Mouse (Mus musculus): ENCODE data around the gene Zap70.

The Zap70 gene

DNA sequence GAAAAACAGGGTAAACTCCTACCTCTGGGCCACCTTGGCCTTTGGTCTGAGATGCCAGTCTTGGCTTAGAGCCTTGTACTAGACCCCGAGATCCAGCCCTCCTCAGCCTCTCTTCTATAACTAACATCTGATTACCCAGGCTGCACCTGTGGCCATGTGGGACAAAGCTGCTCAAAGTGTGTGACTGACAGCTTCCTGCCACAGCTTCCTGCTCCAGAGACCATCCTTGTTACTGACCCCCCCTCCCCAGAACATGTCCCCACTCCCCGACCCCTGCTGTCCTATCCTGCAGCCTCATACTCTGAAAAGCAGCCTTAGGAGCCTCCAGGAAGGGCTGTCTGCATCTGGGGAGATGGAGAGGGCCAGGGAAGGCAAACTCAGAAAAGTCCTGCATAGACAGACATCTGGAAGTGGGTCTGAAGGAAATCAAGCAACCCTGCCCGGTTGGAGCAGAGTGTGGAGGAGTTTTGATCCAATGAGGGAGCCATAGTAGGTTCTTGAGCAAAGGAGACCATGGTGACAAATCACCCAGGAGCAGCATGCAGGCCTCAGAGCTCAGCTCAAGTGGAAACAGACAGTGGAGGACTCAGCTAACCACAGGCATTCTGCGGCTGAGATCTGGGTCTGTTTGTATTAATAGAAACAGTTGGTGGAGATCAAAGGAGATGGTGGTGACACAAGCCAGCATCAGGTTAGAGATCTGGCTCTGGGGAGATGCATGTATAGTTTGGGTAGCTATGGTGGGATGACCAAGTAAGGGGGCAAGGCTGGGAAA, 5.0 kb downstream of the Zap70 start:
- no peaks in the 10 kb centered on the region for H3K36me3 ChIP-seq (ENCODE audit: insufficient read depth, low read length)
- TF ChIP-seq NANOG (IDR thresholded peaks at IDR 0.05; ENCODE audit: borderline replicate concordance, low read length) (no peak), POU5F1 (IDR thresholded peaks at IDR 0.05; ENCODE audit: borderline replicate concordance, low read length) (no peak), CTCF (conservative IDR thresholded peaks at IDR 0.05; ENCODE audit: low read length) (no peak)
- peaks cover 53% of the 10 kb centered on the region for H3K4me1 ChIP-seq (replicated peaks; ENCODE audit: low read depth, low read length)
- no peaks in the 10 kb centered on the region for H3K9me3 ChIP-seq (ENCODE audit: low read length)
- H3K4me3 ChIP-seq (replicated peaks; ENCODE audit: low read length): no peak overlapping the region
- H3K27me3 ChIP-seq (ENCODE audit: insufficient read depth, low read length): peaks cover 45% of the 10 kb centered on the region

DNA sequence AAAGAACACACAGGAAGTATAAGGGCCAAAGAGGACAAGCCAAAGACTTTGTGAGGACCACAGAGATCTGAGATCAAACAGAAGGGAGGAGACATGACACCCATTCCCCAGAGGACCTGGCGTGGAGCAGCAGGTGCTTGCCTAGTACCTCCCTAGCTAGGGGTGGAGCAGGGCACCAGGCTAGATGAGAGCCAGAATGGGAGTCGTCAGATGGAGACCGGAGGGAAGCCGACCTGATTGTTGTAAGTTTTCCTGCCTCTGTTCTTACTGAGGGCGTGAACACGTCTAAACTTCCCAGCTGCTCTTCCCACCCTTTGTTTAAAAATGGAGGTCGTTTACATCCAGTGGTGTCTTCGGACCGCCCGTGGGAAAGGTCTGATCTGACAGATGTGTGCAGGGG, 5.7 kb downstream of the Zap70 start:
- Histone ChIP-seq H3K4me3 (replicated peaks; ENCODE audit: low read length) (no peak overlapping the region), H3K27me3 (ENCODE audit: insufficient read depth, low read length) (peaks cover 44% of the 10 kb centered on the region), H3K36me3 (ENCODE audit: insufficient read depth, low read length) (no peaks in the 10 kb centered on the region), H3K4me1 (replicated peaks; ENCODE audit: low read depth, low read length) (peaks cover 55% of the 10 kb centered on the region), H3K9me3 (ENCODE audit: low read length) (no peaks in the 10 kb centered on the region)
- no peak for TF ChIP-seq CTCF (conservative IDR thresholded peaks at IDR 0.05; ENCODE audit: low read length)
- TF ChIP-seq NANOG (IDR thresholded peaks at IDR 0.05; ENCODE audit: borderline replicate concordance, low read length): no peak
- no peak for TF ChIP-seq POU5F1 (IDR thresholded peaks at IDR 0.05; ENCODE audit: borderline replicate concordance, low read length)

DNA sequence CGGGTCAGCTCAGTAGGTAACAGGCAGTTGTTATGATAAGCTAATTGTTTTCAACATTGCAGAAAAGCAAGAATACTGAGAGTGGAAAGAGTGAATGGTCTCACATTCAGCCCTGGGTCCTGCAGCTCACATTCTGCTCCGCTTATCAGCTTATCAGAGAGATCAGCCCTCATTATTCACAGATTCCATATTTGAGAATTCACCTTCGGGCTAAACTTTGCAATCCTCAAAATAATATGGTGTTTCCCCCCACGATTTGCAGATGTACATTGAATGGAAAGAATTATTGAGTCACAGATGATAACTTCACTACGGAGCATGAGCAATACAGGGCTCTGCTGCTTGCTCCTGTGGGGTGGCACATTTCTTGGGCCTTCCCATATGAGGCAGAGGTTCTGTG, 7.2 kb downstream of the Zap70 start:
- Histone ChIP-seq H3K36me3 (ENCODE audit: insufficient read depth, low read length) (no peaks in the 10 kb centered on the region), H3K4me1 (replicated peaks; ENCODE audit: low read depth, low read length) (peaks cover 61% of the 10 kb centered on the region), H3K9me3 (ENCODE audit: low read length) (no peaks in the 10 kb centered on the region), H3K4me3 (replicated peaks; ENCODE audit: low read length) (no peak overlapping the region; the same call in 1 of the 2 replicates), H3K27me3 (ENCODE audit: insufficient read depth, low read length) (peaks cover 31% of the 10 kb centered on the region)
- no peak for TF ChIP-seq NANOG (IDR thresholded peaks at IDR 0.05; ENCODE audit: borderline replicate concordance, low read length)
- TF ChIP-seq POU5F1 (IDR thresholded peaks at IDR 0.05; ENCODE audit: borderline replicate concordance, low read length): no peak
- no peak for TF ChIP-seq CTCF (conservative IDR thresholded peaks at IDR 0.05; ENCODE audit: low read length)

DNA sequence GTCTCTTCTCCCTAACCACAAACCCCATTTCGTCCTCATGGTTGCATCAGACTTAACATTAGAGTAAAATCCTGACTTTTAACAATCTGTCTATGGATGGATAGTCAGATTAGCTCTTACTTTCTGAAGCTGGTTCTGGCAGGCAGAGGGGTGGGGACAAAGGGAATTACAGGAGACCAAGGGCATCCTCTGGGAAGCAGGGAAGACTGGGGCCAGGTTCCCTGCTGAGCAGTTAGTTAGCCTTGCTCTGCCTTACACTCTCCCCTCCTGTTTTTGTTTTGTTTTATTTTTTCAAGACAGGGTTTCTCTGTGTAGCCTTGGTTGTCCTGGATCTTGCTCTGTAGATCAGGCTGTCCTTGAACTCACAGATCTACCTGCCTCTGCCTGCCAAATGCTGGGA, 8.4 kb downstream of the Zap70 start:
- TF ChIP-seq POU5F1 (IDR thresholded peaks at IDR 0.05; ENCODE audit: borderline replicate concordance, low read length): no peak
- Histone ChIP-seq H3K4me1 (replicated peaks; ENCODE audit: low read depth, low read length) (peaks cover 68% of the 10 kb centered on the region), H3K9me3 (ENCODE audit: low read length) (no peaks in the 10 kb centered on the region), H3K36me3 (ENCODE audit: insufficient read depth, low read length) (no peaks in the 10 kb centered on the region), H3K4me3 (replicated peaks; ENCODE audit: low read length) (no peak overlapping the region), H3K27me3 (ENCODE audit: insufficient read depth, low read length) (peaks cover 23% of the 10 kb centered on the region)

DNA sequence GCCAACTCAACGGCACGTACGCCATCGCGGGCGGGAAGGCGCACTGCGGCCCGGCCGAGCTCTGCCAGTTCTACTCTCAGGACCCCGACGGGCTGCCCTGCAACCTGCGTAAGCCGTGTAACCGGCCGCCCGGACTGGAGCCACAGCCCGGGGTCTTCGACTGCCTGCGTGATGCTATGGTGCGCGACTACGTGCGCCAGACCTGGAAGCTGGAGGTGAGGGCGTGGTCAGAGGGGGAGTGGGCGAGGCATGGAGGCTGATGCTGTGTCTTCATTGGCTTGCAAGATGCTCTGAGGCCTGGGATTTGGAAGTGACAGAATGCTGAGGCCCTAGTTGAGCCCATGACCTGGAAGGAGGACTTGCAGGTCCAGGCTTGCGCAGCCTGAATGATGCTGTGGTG, 9.4 kb downstream of the Zap70 start:
- peak overlapping the region; percentile 77 for H3K4me3 ChIP-seq (replicated peaks; ENCODE audit: low read length)
- no peaks in the 10 kb centered on the region for H3K36me3 ChIP-seq (ENCODE audit: insufficient read depth, low read length)
- peaks cover 68% of the 10 kb centered on the region for H3K4me1 ChIP-seq (replicated peaks; ENCODE audit: low read depth, low read length)
- TF ChIP-seq CTCF (conservative IDR thresholded peaks at IDR 0.05; ENCODE audit: low read length): no peak
- H3K9me3 ChIP-seq (ENCODE audit: low read length): no peaks in the 10 kb centered on the region
- peaks cover 14% of the 10 kb centered on the region for H3K27me3 ChIP-seq (ENCODE audit: insufficient read depth, low read length)

DNA sequence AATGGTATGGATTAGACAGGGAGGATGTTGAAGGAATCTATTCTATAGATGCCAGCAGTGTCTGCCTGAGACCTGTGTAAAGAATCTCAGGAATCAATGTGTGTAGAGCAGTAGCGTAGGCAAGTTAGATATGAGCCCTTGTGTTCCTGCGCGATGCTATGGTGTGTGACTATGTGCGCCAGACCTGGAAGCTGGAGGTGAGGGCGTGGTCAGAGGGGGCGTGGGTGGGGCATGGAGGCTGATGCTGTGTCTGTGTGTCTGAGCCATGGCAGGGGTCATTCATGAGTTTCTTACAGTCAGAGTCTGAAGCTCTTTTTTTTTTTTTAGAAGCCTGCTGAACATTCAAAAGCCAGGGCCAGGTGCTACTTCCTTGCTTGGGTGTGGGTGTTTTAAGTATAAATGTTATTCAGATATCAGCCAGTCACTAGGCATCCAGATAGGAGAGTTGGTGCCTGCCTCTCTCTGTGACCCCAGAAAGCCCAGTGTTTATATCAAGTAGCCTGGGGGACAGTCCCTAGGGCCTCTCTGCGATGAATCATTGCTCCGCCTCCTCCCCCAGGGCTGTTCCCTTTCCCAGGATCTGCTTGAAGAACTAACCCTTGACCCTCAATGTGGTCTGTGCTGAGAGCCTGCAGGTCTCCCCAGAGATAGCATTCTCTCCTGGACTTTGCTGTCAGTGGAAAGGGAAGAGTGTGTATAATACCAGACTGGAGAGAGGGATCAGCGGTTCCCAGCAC, 10.8 kb downstream of the Zap70 start:
- H3K4me1 ChIP-seq (replicated peaks; ENCODE audit: low read depth, low read length): peaks cover 60% of the 10 kb centered on the region
- H3K9me3 ChIP-seq (ENCODE audit: low read length): 0 out of 2 replicates have a peak, but pooled peaks cover 2% of the 10 kb centered on the region
- peaks cover 6% of the 10 kb centered on the region; the same call in 1 of the 2 replicates for H3K27me3 ChIP-seq (ENCODE audit: insufficient read depth, low read length)
- TF ChIP-seq POU5F1 (IDR thresholded peaks at IDR 0.05; ENCODE audit: borderline replicate concordance, low read length): no peak
- no peak for TF ChIP-seq NANOG (IDR thresholded peaks at IDR 0.05; ENCODE audit: borderline replicate concordance, low read length)
- TF ChIP-seq CTCF (conservative IDR thresholded peaks at IDR 0.05; ENCODE audit: low read length): no peak
- no peak overlapping the region for H3K4me3 ChIP-seq (replicated peaks; ENCODE audit: low read length)
- H3K36me3 ChIP-seq (ENCODE audit: insufficient read depth, low read length): no peaks in the 10 kb centered on the region

DNA sequence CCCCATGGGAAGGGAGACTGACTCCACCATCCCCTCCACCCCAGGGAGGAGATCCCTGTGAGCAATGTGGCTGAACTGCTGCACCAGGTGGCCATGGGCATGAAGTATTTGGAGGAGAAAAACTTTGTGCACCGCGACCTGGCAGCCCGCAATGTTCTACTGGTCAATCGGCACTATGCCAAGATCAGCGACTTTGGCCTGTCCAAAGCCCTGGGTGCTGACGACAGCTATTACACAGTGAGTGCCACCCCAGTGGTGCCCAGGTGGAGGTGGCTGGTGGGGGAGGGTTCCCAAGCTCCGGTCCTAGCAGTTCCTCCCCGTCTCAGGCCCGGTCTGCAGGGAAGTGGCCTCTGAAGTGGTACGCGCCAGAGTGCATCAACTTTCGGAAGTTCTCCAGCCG, 19.2 kb downstream of the Zap70 start:
- no peaks in the 10 kb centered on the region for H3K36me3 ChIP-seq (ENCODE audit: insufficient read depth, low read length)
- H3K27me3 ChIP-seq (ENCODE audit: insufficient read depth, low read length): peaks cover 25% of the 10 kb centered on the region
- no peak for TF ChIP-seq CTCF (conservative IDR thresholded peaks at IDR 0.05; ENCODE audit: low read length)
- no peak for TF ChIP-seq NANOG (IDR thresholded peaks at IDR 0.05; ENCODE audit: borderline replicate concordance, low read length)
- TF ChIP-seq POU5F1 (IDR thresholded peaks at IDR 0.05; ENCODE audit: borderline replicate concordance, low read length): no peak
- H3K4me3 ChIP-seq (replicated peaks; ENCODE audit: low read length): no peak overlapping the region
- H3K4me1 ChIP-seq (replicated peaks; ENCODE audit: low read depth, low read length): peaks cover 35% of the 10 kb centered on the region
- H3K9me3 ChIP-seq (ENCODE audit: low read length): 0 out of 2 replicates have a peak, but pooled peaks cover 3% of the 10 kb centered on the region

DNA sequence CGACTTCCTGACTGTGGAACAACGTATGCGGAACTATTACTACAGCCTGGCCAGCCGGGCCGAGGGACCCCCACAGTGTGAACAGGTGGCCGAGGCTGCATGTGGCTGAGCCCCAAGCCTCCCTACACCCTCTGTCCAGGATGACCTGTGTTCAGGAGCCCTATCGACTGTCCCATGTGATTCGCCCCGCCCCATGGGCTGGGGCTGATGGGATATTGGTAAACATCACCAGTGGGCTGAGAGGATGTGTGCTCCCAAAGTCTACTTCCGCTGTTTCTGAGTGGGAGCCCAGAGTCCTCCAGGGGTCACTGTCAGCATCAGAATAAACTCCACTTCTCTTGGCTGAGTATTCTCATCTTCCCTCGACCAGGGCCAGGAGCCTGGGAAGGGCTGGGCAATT, 20.9 kb downstream of the Zap70 start:
- Histone ChIP-seq H3K9me3 (ENCODE audit: low read length) (peaks cover 4% of the 10 kb centered on the region; the same call in 1 of the 2 replicates), H3K4me1 (replicated peaks; ENCODE audit: low read depth, low read length) (peaks cover 40% of the 10 kb centered on the region), H3K4me3 (replicated peaks; ENCODE audit: low read length) (no peak overlapping the region), H3K27me3 (ENCODE audit: insufficient read depth, low read length) (peaks cover 30% of the 10 kb centered on the region), H3K36me3 (ENCODE audit: insufficient read depth, low read length) (no peaks in the 10 kb centered on the region)
- TF ChIP-seq POU5F1 (IDR thresholded peaks at IDR 0.05; ENCODE audit: borderline replicate concordance, low read length) (no peak), CTCF (conservative IDR thresholded peaks at IDR 0.05; ENCODE audit: low read length) (no peak), NANOG (IDR thresholded peaks at IDR 0.05; ENCODE audit: borderline replicate concordance, low read length) (no peak)

All from E14TG2a.4 (cell line).